Mouse (Mus musculus) spleen, adult 10 weeks (tissue): Measurements from ENCODE around the gene Gdf2. TPM values are rescaled to one million over a fixed set of nuclear protein-coding genes. Genes with fewer than 3 reads are reported as not detected.

Source experiments
- polyA plus RNA-seq: library from polyadenylated mRNA; stranded (reverse); fragments of 350-450 nt; fragmentation: Illumina TruSeq; extraction: RNeasy Lipid Tissue Mini Kit (QIAGEN cat#74804); gene quantifications from one replicate; pipeline ENCODE4 v1.2.3, GENCODE M21; 2015; ENCODE audit warnings: low replicate concordance; ENCODE audit not compliant: insufficient read depth

The Gdf2 gene
- polyA plus RNA-seq, result 0.07 TPM

GRCm38 (mm10) chr14:33940739-33941138 is at the start of gene Gdf2:
Gene Gdf2, plus strand, starts transcription at chr14:33941039.

DNA sequence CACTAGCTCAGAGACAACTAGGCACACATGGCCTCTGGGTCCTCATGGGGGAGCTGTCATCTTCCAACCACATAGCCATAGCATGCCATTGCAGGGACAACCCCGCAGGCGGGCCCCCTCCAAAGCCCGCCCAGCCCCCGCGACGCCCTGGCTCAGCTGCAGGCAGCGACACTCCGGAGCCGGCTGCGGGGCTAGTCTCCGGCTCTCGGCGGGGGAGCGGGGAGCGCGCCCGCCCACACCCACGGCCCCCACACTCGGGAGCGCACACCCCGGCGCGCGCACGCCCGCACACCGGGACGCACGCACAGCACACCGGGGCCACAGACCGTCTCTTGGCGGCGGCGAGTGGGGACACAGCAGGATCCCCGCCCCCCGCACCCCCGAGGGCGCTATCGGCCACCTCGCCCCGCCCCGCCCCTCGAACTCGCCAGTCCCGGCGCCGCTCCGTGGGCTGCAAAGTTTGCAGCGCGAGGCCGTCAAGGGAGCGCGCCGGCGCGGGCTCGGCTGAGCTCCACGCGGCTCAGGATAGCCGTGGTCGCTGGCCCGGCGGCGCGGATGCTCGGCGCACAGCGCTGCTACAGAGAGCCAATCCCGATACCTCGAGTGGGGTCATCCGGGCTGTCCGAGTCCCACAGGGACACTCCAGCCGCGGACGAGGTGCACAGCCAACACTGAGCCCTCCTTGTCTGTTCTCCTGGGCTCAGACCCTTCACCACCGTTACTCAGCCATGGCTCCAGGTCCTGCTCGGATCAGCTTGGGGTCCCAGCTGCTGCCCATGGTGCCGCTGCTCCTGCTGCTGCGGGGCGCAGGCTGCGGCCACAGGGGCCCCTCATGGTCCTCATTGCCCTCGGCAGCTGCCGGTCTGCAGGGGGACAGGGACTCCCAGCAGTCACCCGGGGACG is 17.4 kb upstream of the Gdf2 start, which contains the start of gene Gdf10:
Gene Gdf10 (plus strand): TSS at position 420 of the 903 bp plus-strand sequence.

GRCm38 (mm10) chr14:33953761-33954160 is 12.9 kb downstream of the Gdf2 start, which contains the start of gene Rbp3:
Gene Rbp3, plus strand, starts transcription at chr14:33954003.

GRCm38 (mm10) chr14:33978604-33979059 is 37.8 kb downstream of the Gdf2 start, which contains the start of gene Zfp488:
Gene Zfp488, minus strand, starts transcription at chr14:33978764.

Other genes with a start within 250 kb of the Gdf2 start
- gene Gdf10, start 17.5 kb upstream of the Gdf2 start, polyA plus RNA-seq, result 6.9 TPM
- gene Rbp3, start 13.0 kb downstream of the Gdf2 start, polyA plus RNA-seq, result not detected
- gene Zfp488, start 37.7 kb downstream of the Gdf2 start, polyA plus RNA-seq, result 0.06 TPM
- gene Gm30083, start 74.1 kb downstream of the Gdf2 start, polyA plus RNA-seq, result not detected
- not detected for gene Gm5460, start 75.7 kb downstream of the Gdf2 start, polyA plus RNA-seq
- gene Antxrl, start 111.7 kb downstream of the Gdf2 start, polyA plus RNA-seq, result not detected
- 0.48 TPM for gene Anxa8, start 144.9 kb downstream of the Gdf2 start, polyA plus RNA-seq
- gene A630023A22Rik, start 161.7 kb downstream of the Gdf2 start, polyA plus RNA-seq, result not detected
- not detected for gene Npy4r, start 211.4 kb downstream of the Gdf2 start, polyA plus RNA-seq